Mouse (Mus musculus): ENCODE measurements at regions not wholly inside any gene's neighbourhood (a gene's known extent, or its start where the extent isn't known, plus 50 kb on each side); places are given as distances from the start of the nearest gene placed in this dataset.

GRCm38 (mm10) chr8:31012068-31012467 lies 2416.4 kb upstream of the 5930422O12Rik start:
- no peak for TF ChIP-seq CTCF (IDR thresholded peaks at IDR 0.05; ENCODE audit: borderline replicate concordance, control insufficient read depth, extremely low read depth, insufficient read depth, low read length, poor library complexity)
- TF ChIP-seq POLR2A (IDR thresholded peaks at IDR 0.05; ENCODE audit: control insufficient read depth, extremely low read depth, insufficient read depth, low read length, poor library complexity): no peak
